In the genomic region with DNA sequence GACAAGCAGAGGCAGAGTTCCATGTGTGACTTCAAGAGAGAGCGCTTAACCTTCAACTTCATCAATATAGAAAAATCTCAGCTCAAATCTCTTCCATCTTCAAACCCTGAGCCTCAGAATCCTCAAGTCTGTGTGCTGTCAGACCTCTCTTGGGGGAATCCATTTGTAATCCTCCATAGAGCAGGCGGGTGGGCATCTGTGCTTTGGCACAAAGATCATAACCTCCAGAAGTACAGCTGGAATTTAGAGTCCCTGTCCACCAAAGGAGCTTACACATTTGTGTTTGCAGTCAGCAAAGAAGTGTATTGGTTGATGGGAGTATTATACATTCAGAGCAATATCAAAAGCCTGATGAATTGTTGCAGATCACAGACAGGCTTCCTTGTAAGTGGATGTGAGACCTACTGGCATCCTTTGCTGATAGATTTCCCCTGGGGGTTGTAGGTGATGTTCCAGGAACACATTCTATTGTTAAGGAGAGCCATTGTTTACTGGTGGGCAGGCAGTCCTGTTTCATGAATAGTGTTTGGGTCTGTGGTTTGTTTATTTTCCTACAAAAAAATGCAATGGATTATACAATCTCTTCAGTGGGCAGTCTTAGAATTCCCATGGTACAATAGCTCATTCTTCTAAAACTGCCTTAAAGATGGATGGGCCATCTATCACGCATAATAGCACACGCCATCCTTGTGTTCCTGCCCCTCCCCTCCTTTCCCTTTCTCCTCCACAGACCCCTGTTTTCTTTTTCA, we compare ENCODE assay signal across 15 mouse cellular contexts. TPM values are rescaled to one million over a fixed set of nuclear protein-coding genes. Genes with fewer than 3 reads are reported as not detected.
A peak's percentile ranks its signal among the peaks of the same experiment; 100 is the strongest.
DNase-seq lines count a peak whose midpoint lies in the region; ATAC-seq and TF ChIP-seq lines count a peak whose summit lies in the region.
"Had no signal": no experiment of that assay in that cellular context is flagged by ENCODE, and none has a peak within 500 bp of the region (broad histone marks: within the 10 kb centered on the region; RNA-seq: fewer than 3 reads in every experiment).

No protein-coding gene starts in this region.

- WGBS in kidney, embryonic 14.5 days = 74% methylated on average over 4 of the region's 4 CpGs
- WGBS in hindbrain, embryonic 12.5 days = 45% methylated on average over 4 of the region's 4 CpGs
- WGBS in midbrain, postnatal 0 days = 30% methylated on average over 4 of the region's 4 CpGs

- TF ChIP-seq CTCF in midbrain, postnatal 0 days (IDR thresholded peaks at IDR 0.05) = no peak

- H3K4me2 ChIP-seq in kidney, embryonic 14.5 days (replicated peaks; ENCODE audit: low read depth, low read length) = no peak overlapping the region
- no peak overlapping the region for H3K4me2 ChIP-seq in hindbrain, embryonic 12.5 days (replicated peaks)
- no peak overlapping the region for H3K4me2 ChIP-seq in midbrain, postnatal 0 days (ENCODE audit: low read depth, low read length, poor library complexity, severe bottlenecking)
- H3K4me2 ChIP-seq: limb, embryonic 15.5 days; stomach, embryonic 15.5 days had no signal

- no peaks in the 10 kb centered on the region for H3K36me3 ChIP-seq in kidney, embryonic 14.5 days (ENCODE audit: control insufficient read depth, insufficient read depth, low read length)
- H3K36me3 ChIP-seq in hindbrain, embryonic 12.5 days = no peaks in the 10 kb centered on the region
- H3K36me3 ChIP-seq in midbrain, postnatal 0 days (ENCODE audit: insufficient read depth, low read length) = no peaks in the 10 kb centered on the region
- H3K36me3 ChIP-seq: limb, embryonic 15.5 days; stomach, embryonic 15.5 days had no signal

- peak; percentile 33 for DNase-seq in kidney, adult 9 months
- peak; percentile 56 for DNase-seq in embryo, embryonic 10 days (ENCODE audit: low spot score)
- no peak for DNase-seq in midbrain, postnatal 0 days (ENCODE audit: low spot score)
- no peak for DNase-seq in testis, postnatal 10 days (ENCODE audit: low spot score)
- no peak for DNase-seq in gastrocnemius, postnatal 4 days (ENCODE audit: low spot score in 2 of 2)
- no peak for DNase-seq in thymus, postnatal 36 days
- DNase-seq: adrenal gland, postnatal 14 days; cerebellum, adult 8-10 months; gastrocnemius, postnatal 25 days had no signal

- no peak overlapping the region for H3K4me3 ChIP-seq in kidney, embryonic 14.5 days (ENCODE audit: low read length)
- no peak overlapping the region for H3K4me3 ChIP-seq in hindbrain, embryonic 12.5 days
- no peak overlapping the region for H3K4me3 ChIP-seq in midbrain, postnatal 0 days (ENCODE audit: low read depth, low read length)
- H3K4me3 ChIP-seq: erythroblast, embryonic 14.5 days; limb, embryonic 15.5 days; megakaryocyte, embryonic 14.5 days; stomach, embryonic 15.5 days had no signal

- H3K27ac ChIP-seq in kidney, embryonic 14.5 days (ENCODE audit: low read depth, low read length) = no peak overlapping the region
- H3K27ac ChIP-seq in hindbrain, embryonic 12.5 days = peak overlapping the region; percentile 81
- H3K27ac ChIP-seq in midbrain, postnatal 0 days (ENCODE audit: low read depth, low read length) = peak overlapping the region; percentile 48; the same call in 1 of the 2 replicates
- H3K27ac ChIP-seq: limb, embryonic 15.5 days; stomach, embryonic 15.5 days had no signal

- H3K9ac ChIP-seq in kidney, embryonic 14.5 days (ENCODE audit: low read depth, low read length) = no peak overlapping the region
- H3K9ac ChIP-seq in hindbrain, embryonic 12.5 days = no peak overlapping the region
- H3K9ac ChIP-seq in midbrain, postnatal 0 days (replicated peaks; ENCODE audit: low read length, poor library complexity, severe bottlenecking) = no peak overlapping the region
- H3K9ac ChIP-seq: limb, embryonic 15.5 days; stomach, embryonic 15.5 days had no signal

- H3K27me3 ChIP-seq in kidney, embryonic 14.5 days (ENCODE audit: control insufficient read depth, insufficient read depth, low read length) = no peaks in the 10 kb centered on the region
- no peaks in the 10 kb centered on the region for H3K27me3 ChIP-seq in hindbrain, embryonic 12.5 days
- no peaks in the 10 kb centered on the region for H3K27me3 ChIP-seq in midbrain, postnatal 0 days (ENCODE audit: insufficient read depth, low read length)
- H3K27me3 ChIP-seq: limb, embryonic 15.5 days; megakaryocyte, embryonic 14.5 days; stomach, embryonic 15.5 days had no signal

- H3K4me1 ChIP-seq in kidney, embryonic 14.5 days (ENCODE audit: control insufficient read depth, insufficient read depth, low read length) = no peaks in the 10 kb centered on the region
- H3K4me1 ChIP-seq in hindbrain, embryonic 12.5 days = peaks cover 22% of the 10 kb centered on the region
- H3K4me1 ChIP-seq in midbrain, postnatal 0 days (ENCODE audit: insufficient read depth, low read length) = peaks cover 12% of the 10 kb centered on the region
- H3K4me1 ChIP-seq: stomach, embryonic 15.5 days had no signal

- no peaks in the 10 kb centered on the region for H3K9me3 ChIP-seq in kidney, embryonic 14.5 days (ENCODE audit: control insufficient read depth, low read length)
- H3K9me3 ChIP-seq in hindbrain, embryonic 12.5 days (replicated peaks) = no peaks in the 10 kb centered on the region
- no peaks in the 10 kb centered on the region for H3K9me3 ChIP-seq in midbrain, postnatal 0 days (ENCODE audit: low read length)
- H3K9me3 ChIP-seq: limb, embryonic 15.5 days; megakaryocyte, embryonic 14.5 days; stomach, embryonic 15.5 days had no signal

- no peak for ATAC-seq in kidney, embryonic 14.5 days (ENCODE audit: low FRiP score, low TSS enrichment)
- ATAC-seq in hindbrain, embryonic 12.5 days (ENCODE audit: low FRiP score) = peak; percentile 91
- 0 out of 2 replicates have a peak, but pooled peaks have one; percentile 28 for ATAC-seq in midbrain, postnatal 0 days (ENCODE audit: low FRiP score)

RNA-seq across cellular contexts. Expression of a gene that starts 32.1 kb away (rescaled TPM):
- 48.0 and 75.0 TPM in 2 replicates for polyA plus RNA-seq in kidney, embryonic 14.5 days (2014; fragmentation: Nextera tagmentation; extraction: Ambion mirVana)
- 64.9 and 70.5 TPM in 2 replicates for polyA plus RNA-seq in hindbrain, embryonic 12.5 days (2016; fragmentation: Nextera tagmentation; extraction: Ambion mirVana)
- total RNA-seq in midbrain, postnatal 0 days (2014; rRNA removed) = 9.0 TPM in 2 replicates
- polyA plus RNA-seq in midbrain, postnatal 0 days (2015; fragmentation: Nextera tagmentation; extraction: Ambion mirVana) = 2.7 and 4.3 TPM in 2 replicates
- 10 to 100 TPM; 15.7 to 19.3 TPM for total RNA-seq in gastrocnemius, postnatal 4 days (2021)
- polyA plus RNA-seq: erythroblast, embryonic 14.5 days had no signal

Comparison
In these comparisons a context has a peak if more than half of its experiments do, and no peak if none do; other contexts are left out.
1. DNase-seq: peak in kidney, adult 9 months (single experiment) and embryo, embryonic 10 days (single experiment); none in midbrain, postnatal 0 days (single experiment), testis, postnatal 10 days (single experiment), gastrocnemius, postnatal 4 days (0 of 2) and thymus, postnatal 36 days (0 of 2).